Mouse (Mus musculus): Measurements from ENCODE around the gene Actn1.

DNA sequence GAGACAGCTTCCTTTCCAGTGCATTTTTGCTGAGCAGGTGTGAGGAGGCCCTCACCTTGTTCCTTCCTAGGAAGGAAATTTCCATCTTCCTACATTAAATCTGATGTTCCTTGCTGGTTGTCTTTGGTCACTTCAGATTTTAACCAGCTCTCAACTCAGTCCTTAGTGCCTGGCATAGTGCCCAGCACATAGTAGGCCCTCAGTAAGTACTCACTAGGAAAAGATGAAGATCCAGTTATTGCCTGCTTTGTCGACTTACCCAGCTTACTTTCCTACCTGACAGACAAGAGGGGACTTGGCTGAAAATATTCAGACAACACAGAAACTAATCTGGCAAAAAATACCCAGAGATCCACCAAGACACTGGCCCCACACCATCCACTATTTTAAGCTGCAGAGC, 138.7 kb downstream of the Actn1 start:
- TF ChIP-seq GATA1 (IDR thresholded peaks at IDR 0.05; ENCODE audit: borderline replicate concordance, low read length) = no peak
- no peak for TF ChIP-seq FLI1 (IDR thresholded peaks at IDR 0.05; ENCODE audit: low read length)
